Mouse (Mus musculus) myocyte (in vitro differentiated cells): ENCODE measurements around the gene Smyd3. TPM values are rescaled to one million over a fixed set of nuclear protein-coding genes. Genes with fewer than 3 reads are reported as not detected.

ENCODE experiments used
- H3K27me3 ChIP-seq: one replicate; pipeline ENCODE4 v1.6.1; 2011; ENCODE audit not compliant: control insufficient read depth, insufficient read depth, insufficient read length
- H3K36me3 ChIP-seq: one replicate; pipeline ENCODE4 v1.6.1; 2011; ENCODE audit not compliant: control insufficient read depth, insufficient read depth
- H3K4me2 ChIP-seq: one replicate; pipeline ENCODE4 v1.6.1; 2011; ENCODE audit warnings: low read depth, control low read depth
- H3K4me3 ChIP-seq: one replicate; pipeline ENCODE4 v1.5.1; 2011; ENCODE audit warnings: mild to moderate bottlenecking, control low read depth, moderate library complexity
- H3K79me2 ChIP-seq: one replicate; pipeline ENCODE4 v1.6.1; 2011; ENCODE audit not compliant: control insufficient read depth, insufficient read depth
- H3ac ChIP-seq: one replicate; pipeline ENCODE4 v1.6.1; 2011; ENCODE audit not compliant: control insufficient read depth, insufficient read length
- CEBPB ChIP-seq: IDR thresholded peaks from 2 replicates; pipeline ENCODE4 v1.6.1; 2011; ENCODE audit warnings: mild to moderate bottlenecking, moderate library complexity; ENCODE audit not compliant: poor library complexity, insufficient read depth, severe bottlenecking
- E2F4 ChIP-seq: IDR thresholded peaks from one replicate; pipeline ENCODE4 v1.6.1; 2011; ENCODE audit warnings: mild to moderate bottlenecking, control low read depth, moderate library complexity; ENCODE audit not compliant: insufficient read depth
- MAX ChIP-seq: IDR thresholded peaks from one replicate; pipeline ENCODE4 v1.6.1; 2011; ENCODE audit warnings: low read depth, mild to moderate bottlenecking, control low read depth
- MYOD1 ChIP-seq, 3 experiments: IDR thresholded peaks; one replicate each; pipeline ENCODE4 v1.6.1; 2011; ENCODE audit warnings: control low read depth in 2 of 3, low read depth in 2 of 3, mild to moderate bottlenecking in 2 of 3, moderate library complexity in 1 of 3; ENCODE audit not compliant: insufficient read length in 2 of 3, control insufficient read depth in 1 of 3
- MYOG ChIP-seq, 3 experiments: IDR thresholded peaks; one replicate each; pipeline ENCODE4 v1.6.1; 2011; ENCODE audit warnings: control low read depth in 2 of 3, low read depth in 2 of 3, mild to moderate bottlenecking in 2 of 3; ENCODE audit not compliant: insufficient read length in 2 of 3, control insufficient read depth in 1 of 3, insufficient read depth in 1 of 3
- POLR2A ChIP-seq: IDR thresholded peaks from one replicate; pipeline ENCODE4 v1.6.1; 2011; ENCODE audit warnings: low read depth, mild to moderate bottlenecking, control low read depth, moderate library complexity; ENCODE audit not compliant: insufficient read length
- POLR2AphosphoS2 ChIP-seq: IDR thresholded peaks from one replicate; pipeline ENCODE4 v1.6.1; 2011; ENCODE audit warnings: low read depth, control low read depth; ENCODE audit not compliant: insufficient read length
- REST ChIP-seq: IDR thresholded peaks from one replicate; pipeline ENCODE4 v1.6.1; 2011; ENCODE audit warnings: mild to moderate bottlenecking, control low read depth, moderate library complexity; ENCODE audit not compliant: insufficient read depth, insufficient read length
- SRF ChIP-seq: IDR thresholded peaks from one replicate; pipeline ENCODE4 v1.6.1; 2011; ENCODE audit warnings: low read depth; ENCODE audit not compliant: control insufficient read depth, insufficient read length
- TCF12 ChIP-seq: IDR thresholded peaks from one replicate; pipeline ENCODE4 v1.6.1; 2011; ENCODE audit warnings: mild to moderate bottlenecking, control low read depth; ENCODE audit not compliant: poor library complexity, insufficient read depth, severe bottlenecking
- TCF3 ChIP-seq: IDR thresholded peaks from one replicate; pipeline ENCODE4 v1.6.1; 2011; ENCODE audit warnings: low read depth, control low read depth; ENCODE audit not compliant: insufficient read length
- USF1 ChIP-seq: IDR thresholded peaks from one replicate; pipeline ENCODE4 v1.6.1; 2011; ENCODE audit warnings: low read depth, mild to moderate bottlenecking, control low read depth, moderate library complexity
- polyA plus RNA-seq: library from polyadenylated mRNA; unstranded; fragments of >200 nt; fragmentation: generic; extraction: Trizol; gene quantifications from one replicate; pipeline ENCODE4 v1.2.1, GENCODE M21; 2012; ENCODE audit warnings: missing spikeins

Gene Smyd3
- polyA plus RNA-seq, 1 experiment: 22.7 TPM

DNA sequence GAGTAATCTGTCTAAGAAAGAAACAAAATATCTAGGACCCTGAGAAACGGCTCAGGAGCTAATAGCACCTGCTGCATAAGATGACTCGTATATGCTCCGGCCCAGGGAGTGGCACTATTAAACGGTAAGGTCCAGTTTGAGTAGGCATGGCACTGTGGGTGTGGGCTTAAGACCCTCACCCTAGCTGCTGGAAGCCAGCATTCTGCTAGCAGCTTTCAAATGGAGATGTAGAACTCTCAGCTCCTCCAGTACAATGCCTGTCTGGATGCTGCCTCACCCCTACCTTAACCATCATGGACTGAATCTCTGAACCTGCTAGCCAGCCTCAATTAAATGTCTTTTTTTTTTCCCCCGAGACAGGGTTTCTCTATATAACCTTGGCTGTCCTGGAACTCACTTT, 55.5 kb downstream of the Smyd3 start:
- no peaks in the 10 kb centered on the region for H3K36me3 ChIP-seq
- H3K4me2 ChIP-seq: no peak overlapping the region
- H3ac ChIP-seq: no peak overlapping the region
- no peak overlapping the region for H3K4me3 ChIP-seq
- H3K27me3 ChIP-seq: no peaks in the 10 kb centered on the region
- H3K79me2 ChIP-seq: no peaks in the 10 kb centered on the region
- no peak for TF ChIP-seq USF1

DNA sequence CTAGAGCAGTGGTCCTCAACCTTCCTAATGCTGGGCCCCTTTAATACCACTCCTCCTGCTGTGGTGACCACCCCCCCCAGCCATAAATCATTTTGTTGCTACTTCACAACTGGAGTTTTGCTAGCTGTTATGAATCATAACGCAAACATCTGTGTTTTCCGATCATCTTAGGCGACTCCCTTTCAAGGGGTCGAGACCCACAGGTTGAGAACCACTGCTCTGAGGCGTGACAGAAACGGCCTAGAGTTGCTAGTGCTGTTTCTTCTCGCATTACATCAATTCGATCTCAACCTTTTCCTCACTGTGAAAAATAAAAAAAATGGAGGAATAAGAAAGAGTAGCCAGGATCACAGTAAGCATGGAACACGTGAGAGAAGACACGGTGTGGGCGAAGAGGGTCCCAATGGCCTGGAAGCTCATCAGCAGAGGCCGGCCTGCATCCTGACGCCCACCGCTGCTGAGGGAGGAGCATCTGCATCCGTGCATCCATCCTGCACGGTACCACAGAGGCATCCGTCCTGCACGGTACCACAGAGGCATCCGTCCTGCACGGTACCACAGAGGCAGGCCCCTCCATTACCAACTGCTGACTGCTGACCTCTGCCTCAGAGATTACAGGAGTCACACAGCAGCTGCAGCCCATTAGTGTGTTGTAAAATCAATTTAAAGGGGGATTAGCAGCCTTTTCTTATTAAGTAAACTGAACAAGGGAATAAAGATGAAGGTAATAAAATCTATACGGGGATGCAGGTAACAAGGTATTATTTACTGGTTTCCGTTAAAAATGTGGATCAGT, 56.6 kb downstream of the Smyd3 start:
- H3K4me2 ChIP-seq: no peak overlapping the region
- no peaks in the 10 kb centered on the region for H3K36me3 ChIP-seq
- no peak overlapping the region for H3K4me3 ChIP-seq
- H3K27me3 ChIP-seq: no peaks in the 10 kb centered on the region
- no peak overlapping the region for H3ac ChIP-seq
- no peaks in the 10 kb centered on the region for H3K79me2 ChIP-seq
- TF ChIP-seq USF1 (no peak), POLR2A (no peak), TCF3 (no peak), MAX (no peak), CEBPB (no peak), POLR2AphosphoS2 (no peak), MYOG (IDR thresholded peaks at IDR 0.05; ENCODE audit: control insufficient read depth in 1 of 3, insufficient read depth in 1 of 3, insufficient read length in 2 of 3, low read depth in 2 of 3) (no peak), MYOD1 (IDR thresholded peaks at IDR 0.05; ENCODE audit: control insufficient read depth in 1 of 3, insufficient read length in 2 of 3, low read depth in 2 of 3) (no peak), SRF (no peak), REST (no peak), TCF12 (no peak), E2F4 (no peak)

DNA sequence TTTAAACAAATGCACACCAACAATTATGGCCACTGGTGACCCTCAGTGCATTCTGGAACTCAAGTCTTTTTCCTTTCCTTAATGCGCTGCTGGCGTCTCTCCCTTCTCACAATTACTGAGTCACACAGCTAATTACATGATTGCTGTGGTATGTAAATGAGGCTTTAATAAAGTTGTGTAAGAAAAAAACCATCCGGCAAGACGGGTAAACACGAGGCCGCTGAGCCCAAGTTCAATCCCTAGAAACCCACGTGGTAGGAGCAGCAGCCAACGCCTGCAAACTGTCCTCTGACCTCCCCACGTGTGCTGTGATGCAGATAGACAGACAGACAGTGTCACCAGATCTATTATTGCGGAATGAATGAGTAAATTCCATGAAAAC, 58.9 kb downstream of the Smyd3 start:
- no peak overlapping the region for H3ac ChIP-seq
- H3K36me3 ChIP-seq: no peaks in the 10 kb centered on the region
- no peaks in the 10 kb centered on the region for H3K79me2 ChIP-seq
- peak overlapping the region; percentile 12 for H3K4me2 ChIP-seq
- no peak overlapping the region for H3K4me3 ChIP-seq
- H3K27me3 ChIP-seq: no peaks in the 10 kb centered on the region
- TF ChIP-seq MYOG (IDR thresholded peaks at IDR 0.05; ENCODE audit: control insufficient read depth in 1 of 3, insufficient read depth in 1 of 3, insufficient read length in 2 of 3, low read depth in 2 of 3): no peak
- TF ChIP-seq TCF12: no peak
- TF ChIP-seq MAX: no peak
- no peak for TF ChIP-seq CEBPB
- no peak for TF ChIP-seq USF1
- no peak for TF ChIP-seq REST
- TF ChIP-seq E2F4: no peak
- no peak for TF ChIP-seq MYOD1 (IDR thresholded peaks at IDR 0.05; ENCODE audit: control insufficient read depth in 1 of 3, insufficient read length in 2 of 3, low read depth in 2 of 3)

DNA sequence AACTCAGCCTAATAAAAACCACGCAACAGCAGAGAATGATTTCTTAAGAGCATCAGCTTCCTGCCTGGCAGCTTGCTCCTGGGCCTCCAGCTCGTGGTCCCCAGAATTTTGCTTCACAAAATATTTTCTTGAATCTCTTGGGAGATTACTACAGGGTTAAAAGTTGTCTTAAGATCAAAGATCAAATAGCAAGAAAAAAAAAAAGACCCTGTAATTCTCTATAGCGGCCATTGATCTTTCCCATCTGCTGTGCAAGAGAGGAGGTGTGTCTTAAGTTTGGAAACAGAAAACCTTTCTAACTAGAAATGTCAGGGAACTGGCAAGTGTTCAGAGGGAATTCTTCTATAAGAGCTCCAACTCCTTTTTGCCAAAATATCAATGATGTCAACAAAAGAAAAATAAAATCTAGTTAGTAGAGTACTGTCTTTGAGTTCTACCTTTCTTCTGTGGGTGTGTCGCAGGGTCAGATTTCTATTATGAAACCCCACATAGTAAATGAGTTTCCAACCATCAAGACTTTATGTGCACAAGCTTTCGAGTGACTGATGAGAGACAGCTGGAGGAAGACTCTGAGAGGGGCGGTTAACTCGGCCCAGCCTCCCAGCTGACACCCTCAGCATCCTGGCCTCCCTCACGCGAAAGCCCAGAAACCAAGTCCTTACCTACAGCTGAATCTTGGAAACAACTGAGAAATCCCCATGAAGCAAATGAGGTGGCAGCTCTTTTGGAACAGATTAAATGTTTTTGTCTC, 59.4 kb downstream of the Smyd3 start:
- Histone ChIP-seq H3K36me3 (no peaks in the 10 kb centered on the region), H3K4me2 (peak overlapping the region; percentile 18), H3ac (no peak overlapping the region), H3K79me2 (no peaks in the 10 kb centered on the region), H3K4me3 (no peak overlapping the region), H3K27me3 (no peaks in the 10 kb centered on the region)
- TF ChIP-seq REST (no peak), MYOD1 (IDR thresholded peaks at IDR 0.05; ENCODE audit: control insufficient read depth in 1 of 3, insufficient read length in 2 of 3, low read depth in 2 of 3) (peak in 2 of 3 experiments; percentile 52 to 68)

- peak overlapping the region; percentile 12 for H3K4me2 ChIP-seq
Measured at GRCm38 (mm10) chr1:179454600-179454999, 63.2 kb downstream of the Smyd3 start.

More at GRCm38 (mm10) chr1:179454600-179454999, 63.2 kb downstream of the Smyd3 start:
- Histone ChIP-seq H3K36me3 (no peaks in the 10 kb centered on the region), H3K4me3 (no peak overlapping the region), H3K27me3 (no peaks in the 10 kb centered on the region), H3K79me2 (no peaks in the 10 kb centered on the region), H3ac (no peak overlapping the region)
- TF ChIP-seq POLR2A: no peak
- no peak for TF ChIP-seq USF1
- TF ChIP-seq REST: no peak
- TF ChIP-seq MYOG (IDR thresholded peaks at IDR 0.05; ENCODE audit: control insufficient read depth in 1 of 3, insufficient read depth in 1 of 3, insufficient read length in 2 of 3, low read depth in 2 of 3): no peak
- TF ChIP-seq POLR2AphosphoS2: no peak
- TF ChIP-seq SRF: no peak
- TF ChIP-seq TCF12: no peak
- no peak for TF ChIP-seq MAX
- no peak for TF ChIP-seq MYOD1 (IDR thresholded peaks at IDR 0.05; ENCODE audit: control insufficient read depth in 1 of 3, insufficient read length in 2 of 3, low read depth in 2 of 3)
